Mouse (Mus musculus): ENCODE data around the gene Pcdh15. TPM values are rescaled to one million over a fixed set of nuclear protein-coding genes. Genes with fewer than 3 reads are reported as not detected.

The Pcdh15 gene
- total RNA-seq (2021), result 10 to 100 TPM; 22.4 to 24.9 TPM
- long read RNA-seq, experiment 1, partial matches to known transcripts, result 0 of 2 reads
- long read RNA-seq, experiment 1, other reads (novel, unspliced or antisense), result 2 of 2 reads
- long read RNA-seq, experiment 2, full-length matches to known transcripts, result 1 of 5 reads
- long read RNA-seq, experiment 2, partial matches to known transcripts, result 0 of 5 reads
- long read RNA-seq, experiment 2, other reads (novel, unspliced or antisense), result 4 of 5 reads

- peak; percentile 26 to 48 for DNase-seq (ENCODE audit: low spot score in 2 of 2)
Observed at GRCm38 (mm10) chr10:73098966-73099845, at the start of gene Pcdh15. Gene Pcdh15 (plus strand): TSS chr10:73099342.

GRCm38 (mm10) chr10:73052074-73052473, 47.1 kb upstream of the Pcdh15 start:
- no peak for DNase-seq (ENCODE audit: low spot score in 2 of 2)

GRCm38 (mm10) chr10:73059726-73060230, 39.4 kb upstream of the Pcdh15 start:
- DNase-seq (ENCODE audit: low spot score in 2 of 2), result no peak

GRCm38 (mm10) chr10:73086703-73087102, 12.4 kb upstream of the Pcdh15 start:
- DNase-seq (ENCODE audit: low spot score in 2 of 2), result no peak

GRCm38 (mm10) chr10:73096531-73097135, 2.5 kb upstream of the Pcdh15 start:
- peak; percentile 50 to 52 for DNase-seq (ENCODE audit: low spot score in 2 of 2)

GRCm38 (mm10) chr10:73097176-73097575, 2.0 kb upstream of the Pcdh15 start:
- DNase-seq (ENCODE audit: low spot score in 2 of 2), result peak in 1 of 2 experiments; percentile 29

GRCm38 (mm10) chr10:73097979-73098378, 1.2 kb upstream of the Pcdh15 start:
- peak; percentile 75 to 79 for DNase-seq (ENCODE audit: low spot score in 2 of 2)

GRCm38 (mm10) chr10:73099846-73100241, 702 bp downstream of the Pcdh15 start:
- peak; percentile 18 to 41 for DNase-seq (ENCODE audit: low spot score in 2 of 2)

- no peak for DNase-seq (ENCODE audit: low spot score in 2 of 2)
Observed at GRCm38 (mm10) chr10:73103383-73103994, 4.3 kb downstream of the Pcdh15 start.

- DNase-seq (ENCODE audit: low spot score in 2 of 2), result peak in 1 of 2 experiments; percentile 43
Observed at GRCm38 (mm10) chr10:73105893-73106292, 6.8 kb downstream of the Pcdh15 start.

GRCm38 (mm10) chr10:73137985-73138384, 38.8 kb downstream of the Pcdh15 start:
- no peak for DNase-seq (ENCODE audit: low spot score in 2 of 2)

- DNase-seq (ENCODE audit: low spot score in 2 of 2), result no peak
Observed at GRCm38 (mm10) chr10:73147543-73147942, 48.4 kb downstream of the Pcdh15 start.

GRCm38 (mm10) chr10:73147978-73148377, 48.8 kb downstream of the Pcdh15 start:
- DNase-seq (ENCODE audit: low spot score in 2 of 2), result no peak

- peak in 1 of 2 experiments; percentile 22 for DNase-seq (ENCODE audit: low spot score in 2 of 2)
Observed at GRCm38 (mm10) chr10:73154544-73154943, 55.4 kb downstream of the Pcdh15 start.

- no peak for DNase-seq (ENCODE audit: low spot score in 2 of 2)
Observed at GRCm38 (mm10) chr10:73161757-73162156, 62.6 kb downstream of the Pcdh15 start.

GRCm38 (mm10) chr10:73216001-73216400, 116.9 kb downstream of the Pcdh15 start:
- no peak for DNase-seq (ENCODE audit: low spot score in 2 of 2)

- no peak for DNase-seq (ENCODE audit: low spot score in 2 of 2)
Observed at GRCm38 (mm10) chr10:73242294-73242693, 143.2 kb downstream of the Pcdh15 start.

GRCm38 (mm10) chr10:73280438-73280837, 181.3 kb downstream of the Pcdh15 start:
- no peak for DNase-seq (ENCODE audit: low spot score in 2 of 2)

- peak; percentile 6 to 13 for DNase-seq (ENCODE audit: low spot score in 2 of 2)
Observed at GRCm38 (mm10) chr10:73296456-73296855, 197.3 kb downstream of the Pcdh15 start.

GRCm38 (mm10) chr10:73301951-73302350, 202.8 kb downstream of the Pcdh15 start:
- DNase-seq (ENCODE audit: low spot score in 2 of 2), result no peak

GRCm38 (mm10) chr10:73306677-73307076, 207.5 kb downstream of the Pcdh15 start:
- DNase-seq (ENCODE audit: low spot score in 2 of 2), result no peak
